Mouse (Mus musculus) midbrain, postnatal 0 days (tissue): ENCODE measurements around the gene Actr3b. TPM values are rescaled to one million over a fixed set of nuclear protein-coding genes. Genes with fewer than 3 reads are reported as not detected.
A peak's percentile ranks its signal among the peaks of the same experiment; 100 is the strongest.

ENCODE experiments used
- ATAC-seq: fragments of 200-750 bp; cut with Nextera tagmentation; 2 replicates; pipeline ENCODE4 v1.8.0; 2017; ENCODE audit warnings: moderate number of reproducible peaks, mild to moderate bottlenecking, moderate TSS enrichment, moderate library complexity; ENCODE audit not compliant: low FRiP score
- DNase-seq: peaks from one replicate; pipeline ENCODE4 v3.0.0-alpha.2; 2015; ENCODE audit warnings: low spot score
- H3K27ac ChIP-seq: fragments of 300-500 bp; sonication (generic); 2 replicates; pipeline ENCODE4 v1.5.1; 2014; ENCODE audit warnings: low read depth, mild to moderate bottlenecking, low read length, mixed read lengths
- H3K27me3 ChIP-seq: fragments of 300-500 bp; sonication (generic); 2 replicates; pipeline ENCODE4 v1.6.1; 2014; ENCODE audit warnings: low read length, control low read depth, mixed read lengths; ENCODE audit not compliant: insufficient read depth
- H3K36me3 ChIP-seq: fragments of 300-500 bp; sonication (generic); 2 replicates; pipeline ENCODE4 v1.6.1; 2014; ENCODE audit warnings: low read length, control low read depth, mixed read lengths; ENCODE audit not compliant: insufficient read depth
- H3K4me1 ChIP-seq: fragments of 300-500 bp; sonication (generic); 2 replicates; pipeline ENCODE4 v1.6.1; 2014; ENCODE audit warnings: mild to moderate bottlenecking, control low read depth, antibody characterized with exemption, low read length, mixed read lengths; ENCODE audit not compliant: insufficient read depth
- H3K4me2 ChIP-seq: fragments of 300-500 bp; sonication (generic); 2 replicates; pipeline ENCODE4 v1.6.1; 2014; ENCODE audit warnings: low read depth, mild to moderate bottlenecking, low read length, mixed read lengths; ENCODE audit not compliant: poor library complexity, severe bottlenecking
- H3K4me3 ChIP-seq: fragments of 300-500 bp; sonication (generic); 2 replicates; pipeline ENCODE4 v1.5.1; 2014; ENCODE audit warnings: low read depth, mild to moderate bottlenecking, low read length, moderate library complexity
- H3K9ac ChIP-seq: fragments of 300-500 bp; sonication (generic); replicated peaks from 2 replicates; pipeline ENCODE4 v1.6.1; 2014; ENCODE audit warnings: mild to moderate bottlenecking, low read length, moderate library complexity, mixed read lengths; ENCODE audit not compliant: poor library complexity, severe bottlenecking
- H3K9me3 ChIP-seq: fragments of 300-500 bp; sonication (generic); 2 replicates; pipeline ENCODE4 v1.6.1; 2016; ENCODE audit warnings: low read length, control low read depth
- CTCF ChIP-seq: IDR thresholded peaks from 2 replicates; pipeline ENCODE4 v1.5.1; 2016; ENCODE audit warnings: antibody characterized with exemption, mild to moderate bottlenecking
- WGBS: fragments of 180-500 bp; shearing (Covaris S2); extraction: QIAGEN DNeasy Blood & Tissue Kit; methylation state at CpG from one replicate; pipeline ENCODE4 v1.1.7; 2014; 5-methylcytosine and 5-hydroxymethylcytosine counted together
- polyA plus RNA-seq: library from polyadenylated mRNA; unstranded; fragments of >200 nt; fragmentation: Nextera tagmentation; extraction: Ambion mirVana; gene quantifications from 2 replicates; pipeline ENCODE4 v1.2.1, GENCODE M21; 2015
- total RNA-seq: library from RNA; depleted of rRNA; stranded (reverse); fragments of >200 nt; gene quantifications from 2 replicates; pipeline ENCODE4 v1.2.3, GENCODE M21; 2014

The Actr3b gene
- total and polyA plus RNA-seq, 2 experiments from 2014 or later: 17.4 to 57.5 TPM

DNA sequence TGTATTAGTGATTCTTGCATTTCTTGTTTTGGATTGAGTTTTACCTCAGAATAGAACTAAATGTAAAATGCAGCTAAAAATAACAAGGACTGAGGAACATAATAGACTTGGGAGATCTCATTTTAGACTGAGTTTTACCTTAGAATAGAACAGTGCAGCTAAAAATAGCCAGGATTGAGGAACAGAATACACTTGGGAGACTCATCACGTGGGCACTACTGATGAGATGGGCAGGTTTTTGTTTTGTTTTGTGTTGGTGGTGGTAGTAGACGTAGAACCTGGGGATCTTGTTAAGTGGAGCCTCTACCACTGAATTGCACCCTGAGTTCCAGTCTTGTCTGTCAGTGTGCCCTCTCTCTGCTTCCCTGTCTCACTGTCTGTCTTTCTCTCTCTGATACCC lies 2.1 kb downstream of the Actr3b start:
- peak overlapping the region; percentile 65 for H3K4me2 ChIP-seq
- peak overlapping the region; percentile 83; the same call in 1 of the 2 replicates for H3K4me3 ChIP-seq
- no peak for ATAC-seq

DNA sequence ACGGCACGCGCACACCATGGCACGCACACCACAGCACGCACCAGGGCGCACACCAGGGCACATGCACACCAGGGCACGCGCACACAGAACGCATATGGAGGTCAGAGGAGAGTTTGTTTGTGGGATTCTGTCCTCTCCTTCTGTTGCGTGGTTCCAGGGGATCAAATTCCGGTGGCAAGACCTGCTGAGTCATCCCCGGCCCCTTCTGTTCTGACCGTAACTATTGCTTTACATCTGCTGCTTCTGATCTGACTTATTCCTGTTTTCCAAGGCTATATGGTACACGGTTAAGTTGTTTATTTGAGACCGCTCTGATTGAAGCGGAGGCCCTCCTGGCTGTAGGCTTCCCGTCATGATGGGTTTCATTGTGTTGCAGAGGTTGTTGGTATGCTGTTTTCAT lies 9.2 kb downstream of the Actr3b start:
- ATAC-seq (no peak), DNase-seq (no peak)
- H3K27ac ChIP-seq: no peak overlapping the region
- H3K36me3 ChIP-seq: no peaks in the 10 kb centered on the region
- no peak overlapping the region for H3K9ac ChIP-seq
- WGBS: 78% methylated on average over 17 of the region's 17 CpGs
- H3K4me3 ChIP-seq: peak overlapping the region; percentile 4; the same call in 1 of the 2 replicates
- no peak overlapping the region for H3K4me2 ChIP-seq
- no peaks in the 10 kb centered on the region for H3K27me3 ChIP-seq
- TF ChIP-seq CTCF: no peak
- no peaks in the 10 kb centered on the region for H3K9me3 ChIP-seq
- no peaks in the 10 kb centered on the region for H3K4me1 ChIP-seq

More for the DNA sequence above, 2.1 kb downstream of the Actr3b start:
- Histone ChIP-seq H3K9ac (no peak overlapping the region), H3K27me3 (no peaks in the 10 kb centered on the region), H3K27ac (no peak overlapping the region), H3K9me3 (no peaks in the 10 kb centered on the region), H3K36me3 (no peaks in the 10 kb centered on the region), H3K4me1 (peaks cover 5% of the 10 kb centered on the region; the same call in 1 of the 2 replicates)
- 77% methylated on average over 2 of the region's 2 CpGs for WGBS
- no peak for TF ChIP-seq CTCF
- DNase-seq: no peak

DNA sequence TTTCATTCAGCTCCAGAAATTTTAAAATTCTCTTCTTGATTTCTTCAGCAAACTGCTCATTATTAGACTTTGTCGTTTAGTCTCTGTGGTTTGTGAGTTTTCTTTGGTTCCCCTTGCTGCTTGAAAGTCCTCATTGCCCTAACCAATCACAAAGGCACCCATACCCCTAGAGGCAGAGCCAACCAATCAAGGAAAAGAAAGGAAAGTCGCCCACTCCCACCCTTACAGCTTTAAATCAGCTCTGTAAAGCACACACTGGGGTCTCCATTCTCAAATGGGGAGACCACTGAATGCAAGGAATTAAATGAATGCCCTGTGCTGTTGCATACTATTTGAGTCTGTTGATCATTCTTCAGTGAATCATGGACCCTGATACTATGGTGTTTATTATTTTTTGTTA lies 9.6 kb downstream of the Actr3b start:
- Histone ChIP-seq H3K27ac (no peak overlapping the region), H3K4me1 (no peaks in the 10 kb centered on the region), H3K9me3 (no peaks in the 10 kb centered on the region), H3K9ac (no peak overlapping the region), H3K4me2 (no peak overlapping the region), H3K4me3 (peak overlapping the region; percentile 4; the same call in 1 of the 2 replicates), H3K36me3 (no peaks in the 10 kb centered on the region), H3K27me3 (no peaks in the 10 kb centered on the region)
- no peak for TF ChIP-seq CTCF
- ATAC-seq (no peak), DNase-seq (no peak)
- WGBS: 66% methylated on average over 2 of the region's 2 CpGs

DNA sequence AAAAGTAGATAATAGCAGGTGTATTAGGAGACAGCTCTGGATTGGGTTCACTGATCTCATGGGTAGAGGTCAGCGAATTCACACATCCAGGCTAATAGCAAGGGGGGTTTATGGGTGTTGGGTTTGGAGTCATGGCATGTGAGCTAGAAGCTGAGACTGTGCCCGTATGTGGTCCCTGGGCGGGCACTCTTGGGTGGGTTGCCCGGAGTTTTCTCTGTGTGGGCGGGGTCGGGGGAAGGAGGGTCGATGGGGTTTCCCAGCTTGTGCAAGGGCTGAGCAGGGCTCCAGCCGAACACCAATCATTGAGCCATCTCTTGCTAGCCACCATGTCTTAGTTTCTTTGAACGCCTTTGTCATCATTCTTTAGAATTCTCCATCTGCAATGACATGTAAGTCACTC lies 12.7 kb downstream of the Actr3b start:
- DNase-seq (no peak), ATAC-seq (no peak)
- Histone ChIP-seq H3K9ac (no peak overlapping the region), H3K27me3 (no peaks in the 10 kb centered on the region), H3K4me1 (no peaks in the 10 kb centered on the region), H3K4me2 (no peak overlapping the region), H3K9me3 (no peaks in the 10 kb centered on the region), H3K4me3 (no peak overlapping the region), H3K27ac (no peak overlapping the region), H3K36me3 (0 out of 2 replicates have a peak, but pooled peaks cover under 1% of the 10 kb centered on the region)
- WGBS: 94% methylated on average over 9 of the region's 9 CpGs
- TF ChIP-seq CTCF: no peak

DNA sequence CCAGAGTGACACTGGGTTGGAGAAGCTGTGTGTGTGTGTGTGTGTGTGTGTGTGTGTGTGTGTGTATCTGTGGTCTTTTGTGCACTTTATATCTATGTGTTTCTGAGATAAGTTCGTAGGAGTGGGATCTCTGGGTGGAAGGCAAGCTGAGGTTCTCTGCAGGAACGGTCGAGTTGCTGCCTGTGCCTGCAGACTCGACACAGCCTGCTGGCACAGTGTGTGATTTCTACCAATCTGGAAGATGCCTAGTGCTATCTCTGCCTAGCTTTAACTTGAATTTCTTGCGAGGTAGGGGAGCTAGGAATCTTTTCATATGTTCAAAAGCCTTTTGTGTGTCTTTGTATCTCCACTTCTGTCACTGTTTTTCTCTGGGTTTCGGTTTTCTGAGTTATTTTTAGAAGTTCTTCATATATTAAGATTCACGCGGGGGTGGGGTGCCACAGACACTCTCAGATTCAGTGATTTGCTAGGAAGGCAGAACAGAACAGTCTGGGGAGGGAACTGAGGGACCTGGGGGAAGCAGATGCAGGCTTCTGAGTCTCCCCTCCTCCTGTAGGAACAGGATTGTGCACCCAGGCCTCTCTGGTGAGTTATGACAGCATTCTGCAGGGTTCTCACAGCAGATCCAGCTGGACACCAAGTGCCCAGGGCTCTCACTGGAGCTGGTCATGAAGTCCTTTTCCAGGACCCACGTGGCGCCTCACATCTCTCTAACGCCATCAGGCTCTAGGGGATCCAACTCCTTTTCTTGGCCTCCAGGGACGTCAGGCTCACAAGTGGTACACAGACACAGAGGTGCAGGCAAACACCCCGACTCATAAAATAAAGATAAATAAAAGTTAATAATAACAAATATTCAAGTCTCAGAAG lies 14.4 kb downstream of the Actr3b start:
- Histone ChIP-seq H3K4me2 (no peak overlapping the region), H3K9ac (no peak overlapping the region), H3K4me3 (no peak overlapping the region), H3K9me3 (no peaks in the 10 kb centered on the region), H3K27ac (peak overlapping the region; percentile 32; the same call in 1 of the 2 replicates), H3K4me1 (no peaks in the 10 kb centered on the region), H3K27me3 (no peaks in the 10 kb centered on the region), H3K36me3 (0 out of 2 replicates have a peak, but pooled peaks cover 4% of the 10 kb centered on the region)
- no peak for TF ChIP-seq CTCF
- DNase-seq: no peak
- no peak for ATAC-seq
- WGBS: 75% methylated on average over 13 of the region's 13 CpGs

DNA sequence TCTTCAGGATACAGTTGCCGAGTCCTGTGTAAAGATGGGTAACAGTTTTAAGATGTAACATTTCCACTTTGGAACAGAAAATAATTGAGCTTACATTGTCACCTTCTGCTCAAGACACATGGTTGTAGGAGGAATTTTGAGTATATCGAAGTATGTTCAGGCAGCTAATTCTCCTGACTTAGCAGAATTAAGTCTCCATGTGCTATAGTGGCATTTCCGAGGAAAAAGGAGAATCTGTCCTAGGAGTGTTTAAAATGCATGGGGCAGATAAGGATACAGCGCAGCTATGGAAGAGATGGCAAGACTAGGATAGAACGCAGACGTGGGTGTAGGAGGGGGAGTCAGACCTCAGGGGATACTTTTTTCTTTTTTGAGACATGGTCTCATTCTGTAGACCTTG lies 31.8 kb downstream of the Actr3b start:
- Histone ChIP-seq H3K4me2 (no peak overlapping the region), H3K36me3 (no peaks in the 10 kb centered on the region), H3K4me1 (no peaks in the 10 kb centered on the region), H3K27ac (no peak overlapping the region), H3K4me3 (no peak overlapping the region), H3K27me3 (no peaks in the 10 kb centered on the region), H3K9ac (no peak overlapping the region), H3K9me3 (no peaks in the 10 kb centered on the region)
- no peak for ATAC-seq
- DNase-seq: no peak
- no peak for TF ChIP-seq CTCF
- WGBS: 88% methylated on average over 6 of the region's 6 CpGs
